Mouse (Mus musculus) thymus, postnatal 36 days (tissue): ENCODE measurements at regions not wholly inside any gene's neighbourhood (a gene's known extent, or its start where the extent isn't known, plus 50 kb on each side); places are given as distances from the start of the nearest gene placed in this dataset.

Source experiments
- DNase-seq, 2 experiments: peaks; one replicate each; pipeline ENCODE4 v3.0.0; 2022; ENCODE audit warnings: mixed read lengths in 2 of 2

- DNase-seq = no peak
Measured at GRCm38 (mm10) chr9:13987486-13987885, 160.0 kb downstream of the Fam76b start.

- no peak for DNase-seq
Measured at GRCm38 (mm10) chr9:13988901-13989300, 161.4 kb downstream of the Fam76b start.

- no peak for DNase-seq
Measured at GRCm38 (mm10) chr9:13990960-13991359, 163.4 kb downstream of the Fam76b start.

GRCm38 (mm10) chr9:13992728-13993127 lies 165.2 kb downstream of the Fam76b start:
- no peak for DNase-seq

GRCm38 (mm10) chr9:13999358-13999757 lies 171.8 kb downstream of the Fam76b start:
- no peak for DNase-seq

GRCm38 (mm10) chr9:14001517-14001916 lies 174.0 kb downstream of the Fam76b start:
- peak; percentile 28 to 31 for DNase-seq

GRCm38 (mm10) chr9:14002236-14002635 lies 174.7 kb downstream of the Fam76b start:
- DNase-seq = no peak

- no peak for DNase-seq
Measured at GRCm38 (mm10) chr9:14003163-14003562, 175.6 kb downstream of the Fam76b start.

- DNase-seq = no peak
Measured at GRCm38 (mm10) chr9:14006233-14006984, 178.9 kb downstream of the Fam76b start.

- no peak for DNase-seq
Measured at GRCm38 (mm10) chr9:14009451-14009850, 181.9 kb downstream of the Fam76b start.

GRCm38 (mm10) chr9:14010261-14010949 lies 182.9 kb downstream of the Fam76b start:
- DNase-seq = peak in 1 of 2 experiments; percentile 9

GRCm38 (mm10) chr9:14024216-14024615 lies 196.7 kb downstream of the Fam76b start:
- no peak for DNase-seq

- DNase-seq = no peak
Measured at GRCm38 (mm10) chr9:14024701-14025100, 197.2 kb downstream of the Fam76b start.

GRCm38 (mm10) chr9:14028056-14028455 lies 200.5 kb downstream of the Fam76b start:
- no peak for DNase-seq

GRCm38 (mm10) chr9:14031358-14032047 lies 204.0 kb downstream of the Fam76b start:
- no peak for DNase-seq

GRCm38 (mm10) chr9:14032048-14032362 lies 204.5 kb downstream of the Fam76b start:
- DNase-seq = no peak

- no peak for DNase-seq
Measured at GRCm38 (mm10) chr9:14035526-14035925, 208.0 kb downstream of the Fam76b start.

GRCm38 (mm10) chr9:14041900-14042435 lies 214.5 kb downstream of the Fam76b start:
- DNase-seq = no peak

- DNase-seq = no peak
Measured at GRCm38 (mm10) chr9:14048224-14048623, 220.7 kb downstream of the Fam76b start.

GRCm38 (mm10) chr9:14053704-14054103 lies 221.2 kb upstream of the Sesn3 start:
- no peak for DNase-seq

GRCm38 (mm10) chr9:14056410-14057172 lies 218.3 kb upstream of the Sesn3 start:
- no peak for DNase-seq

GRCm38 (mm10) chr9:14058592-14059227 lies 216.2 kb upstream of the Sesn3 start:
- DNase-seq = no peak
